Mouse (Mus musculus): Measurements from ENCODE around the gene Eea1. TPM values are rescaled to one million over a fixed set of nuclear protein-coding genes. Genes with fewer than 3 reads are reported as not detected.
"Not testable (repeated sequence)": the region's sequence is repeated elsewhere in the genome, so short reads cannot be mapped to it uniquely, and the experiment has no call there.

Gene Eea1
- total RNA-seq, 2 experiments from 2014 or later = 31.7 to 33.4 TPM

- no peak for DNase-seq (ENCODE audit: extremely low spot score in 1 of 2, low spot score in 1 of 2)
Observed at GRCm38 (mm10) chr10:96035951-96036350, 95.5 kb downstream of the Eea1 start.

- peak in 1 of 2 experiments; percentile 21 for DNase-seq (ENCODE audit: extremely low spot score in 1 of 2, low spot score in 1 of 2)
Observed at GRCm38 (mm10) chr10:96044216-96044615, 103.8 kb downstream of the Eea1 start.

DNA sequence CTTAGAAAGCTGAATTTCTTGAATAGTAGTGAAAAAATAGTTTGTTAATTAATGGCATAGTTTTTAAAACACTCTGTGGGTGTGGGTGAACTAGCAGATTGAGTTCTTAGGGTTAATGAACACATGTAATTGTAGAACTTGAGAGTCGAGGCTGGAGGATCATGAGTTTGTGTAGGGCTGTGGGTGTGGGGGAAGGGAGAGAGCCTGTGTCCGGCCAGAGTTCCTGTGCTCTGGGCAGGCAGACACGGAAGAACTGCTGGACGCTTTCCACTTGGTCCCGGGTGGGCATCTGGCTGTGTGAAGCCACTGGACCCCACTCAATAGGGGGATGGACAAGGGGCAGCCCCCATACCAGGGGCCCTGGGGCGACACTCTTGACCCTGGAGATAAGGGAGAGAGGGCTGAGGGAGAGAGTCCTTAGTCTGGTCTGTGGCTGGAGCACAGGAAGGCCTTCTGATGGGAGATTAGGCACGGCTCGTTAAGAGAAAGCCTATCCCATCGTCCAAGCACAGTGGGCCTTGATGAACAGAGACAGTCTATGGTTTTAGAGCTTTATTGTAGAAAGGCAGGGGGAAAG is 107.6 kb downstream of the Eea1 start:
- no peak for DNase-seq (ENCODE audit: extremely low spot score in 1 of 2, low spot score in 1 of 2)

GRCm38 (mm10) chr10:96048550-96048949 is 108.1 kb downstream of the Eea1 start:
- DNase-seq (ENCODE audit: extremely low spot score in 1 of 2, low spot score in 1 of 2) = no peak

DNA sequence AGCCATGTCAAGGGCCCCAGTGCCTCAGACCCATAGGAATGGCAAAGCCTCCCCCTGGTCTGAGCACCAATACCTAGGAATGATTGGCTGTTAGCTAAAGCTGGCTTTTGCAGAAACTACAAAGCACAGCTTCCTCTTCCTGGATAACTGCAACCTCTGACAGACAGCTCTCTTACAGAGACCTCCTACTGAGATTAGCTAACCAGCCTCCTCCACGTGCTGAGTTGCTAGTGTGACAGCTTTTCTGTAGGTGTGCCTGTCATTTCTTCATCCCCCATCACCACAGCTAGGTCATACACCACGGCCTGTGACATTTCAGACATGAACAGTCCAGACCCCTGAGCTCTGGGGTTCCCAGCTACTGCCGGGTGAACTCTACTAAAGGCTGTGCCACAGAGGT is 126.9 kb downstream of the Eea1 start:
- no peak for DNase-seq (ENCODE audit: extremely low spot score in 1 of 2, low spot score in 1 of 2)

DNA sequence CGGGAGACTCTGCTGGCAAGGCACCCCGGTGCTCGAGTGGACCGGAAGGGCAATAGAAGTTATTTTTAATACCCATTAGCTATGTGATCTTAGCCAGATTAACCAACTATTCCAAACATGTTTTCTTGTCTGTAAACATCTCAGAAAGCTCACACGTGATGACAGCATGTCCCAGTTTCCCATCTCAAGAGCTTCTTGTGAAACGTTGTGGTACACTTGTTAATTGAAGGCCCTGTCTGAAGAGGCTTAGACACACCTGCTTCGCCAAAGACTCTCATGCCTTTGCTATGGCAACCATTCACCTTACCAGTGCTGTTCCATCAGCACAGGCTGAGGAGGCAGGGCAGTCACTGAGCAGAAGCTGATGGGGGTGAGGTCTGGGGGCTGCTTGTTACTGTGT is 133.9 kb downstream of the Eea1 start:
- DNase-seq (ENCODE audit: extremely low spot score in 1 of 2, low spot score in 1 of 2) = no peak

DNA sequence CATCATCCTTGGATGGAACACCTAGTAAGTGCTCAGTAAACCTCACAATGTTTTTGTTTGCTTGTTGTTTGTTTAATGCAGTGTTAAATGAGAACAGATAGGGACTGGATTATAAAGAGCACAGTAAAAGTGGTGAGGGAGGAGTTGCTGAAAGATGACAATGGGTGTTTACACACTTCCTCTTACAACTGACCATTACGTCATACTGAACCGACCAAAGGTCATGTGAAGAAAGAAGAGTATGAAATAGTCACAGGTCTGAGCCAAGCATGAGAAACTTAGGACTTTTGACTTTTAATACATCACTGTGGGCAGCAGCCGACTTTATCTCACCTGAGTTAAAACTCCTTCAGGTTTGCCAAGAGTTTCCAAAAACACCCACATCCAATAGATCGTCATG is 135.0 kb downstream of the Eea1 start:
- DNase-seq (ENCODE audit: extremely low spot score in 1 of 2, low spot score in 1 of 2) = no peak

DNA sequence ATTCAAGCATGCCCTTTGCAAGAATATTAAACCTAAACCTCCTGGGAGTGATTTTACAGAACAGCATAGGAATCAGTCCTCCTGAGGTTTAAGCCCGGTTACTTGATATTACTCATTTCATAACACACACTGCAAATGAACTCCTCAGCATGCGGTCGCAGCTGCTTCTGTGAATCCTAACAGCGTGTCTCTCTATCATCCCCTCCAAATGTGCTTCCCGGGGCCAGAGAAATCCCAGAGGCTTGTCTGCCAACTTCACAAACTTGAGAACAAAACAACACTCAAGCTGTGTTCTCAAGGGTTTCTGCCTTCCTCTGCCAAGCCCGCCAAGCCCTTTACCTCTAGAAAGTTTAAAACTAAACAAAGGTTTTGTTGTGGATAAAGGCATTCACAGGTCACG is 135.4 kb downstream of the Eea1 start:
- peak in 1 of 2 experiments; percentile 10 for DNase-seq (ENCODE audit: extremely low spot score in 1 of 2, low spot score in 1 of 2)

DNA sequence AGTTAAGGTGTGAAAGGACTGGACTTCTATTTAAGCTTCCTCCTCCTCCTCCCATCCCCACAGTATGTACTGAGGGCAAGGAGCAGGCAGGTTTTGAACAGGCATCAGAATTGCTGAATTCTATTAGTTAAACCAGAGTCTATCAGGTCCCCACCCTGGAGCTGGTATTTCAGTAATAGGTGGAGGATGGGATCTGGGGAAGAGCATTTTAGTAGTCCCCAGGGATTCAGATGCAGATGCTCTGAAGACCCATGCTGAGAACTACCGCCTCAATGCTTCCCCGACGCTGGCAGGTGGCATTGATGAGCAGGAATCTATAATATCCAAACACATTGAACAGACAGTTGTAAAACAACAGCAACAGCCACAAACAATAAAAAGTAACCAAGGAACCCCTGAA is 136.0 kb downstream of the Eea1 start:
- no peak for DNase-seq (ENCODE audit: extremely low spot score in 1 of 2, low spot score in 1 of 2)

DNA sequence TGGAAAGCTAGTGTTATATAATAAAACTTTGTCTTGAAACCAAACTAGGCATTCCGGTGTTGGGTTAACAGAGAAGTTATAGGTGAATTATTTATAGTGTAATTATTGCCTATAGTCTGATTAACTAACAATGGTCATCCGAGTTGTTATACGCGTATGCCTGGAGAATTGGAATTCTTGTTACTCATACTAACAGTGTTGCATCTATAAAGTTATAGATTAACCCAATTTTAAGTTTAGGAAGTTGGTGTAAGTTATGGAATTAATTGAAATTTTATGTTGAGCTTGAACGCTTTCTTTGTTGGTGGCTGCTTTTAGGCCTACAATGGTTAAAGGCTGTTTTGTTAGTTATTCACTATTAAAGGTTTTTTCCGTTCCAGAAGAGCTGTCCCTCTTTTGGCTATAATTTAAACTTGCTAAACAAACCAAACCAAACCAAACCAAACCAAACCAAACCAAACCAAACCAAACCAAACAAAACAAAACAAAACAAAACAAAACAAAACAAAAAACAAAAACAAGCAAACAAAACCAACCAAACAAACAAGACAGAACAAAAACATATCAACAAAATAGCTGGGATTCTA is 137.1 kb downstream of the Eea1 start:
- DNase-seq (ENCODE audit: extremely low spot score in 1 of 2, low spot score in 1 of 2) = not testable (repeated sequence)

- DNase-seq (ENCODE audit: extremely low spot score in 1 of 2, low spot score in 1 of 2) = no peak
Observed at GRCm38 (mm10) chr10:96079823-96080222, 139.4 kb downstream of the Eea1 start.

DNA sequence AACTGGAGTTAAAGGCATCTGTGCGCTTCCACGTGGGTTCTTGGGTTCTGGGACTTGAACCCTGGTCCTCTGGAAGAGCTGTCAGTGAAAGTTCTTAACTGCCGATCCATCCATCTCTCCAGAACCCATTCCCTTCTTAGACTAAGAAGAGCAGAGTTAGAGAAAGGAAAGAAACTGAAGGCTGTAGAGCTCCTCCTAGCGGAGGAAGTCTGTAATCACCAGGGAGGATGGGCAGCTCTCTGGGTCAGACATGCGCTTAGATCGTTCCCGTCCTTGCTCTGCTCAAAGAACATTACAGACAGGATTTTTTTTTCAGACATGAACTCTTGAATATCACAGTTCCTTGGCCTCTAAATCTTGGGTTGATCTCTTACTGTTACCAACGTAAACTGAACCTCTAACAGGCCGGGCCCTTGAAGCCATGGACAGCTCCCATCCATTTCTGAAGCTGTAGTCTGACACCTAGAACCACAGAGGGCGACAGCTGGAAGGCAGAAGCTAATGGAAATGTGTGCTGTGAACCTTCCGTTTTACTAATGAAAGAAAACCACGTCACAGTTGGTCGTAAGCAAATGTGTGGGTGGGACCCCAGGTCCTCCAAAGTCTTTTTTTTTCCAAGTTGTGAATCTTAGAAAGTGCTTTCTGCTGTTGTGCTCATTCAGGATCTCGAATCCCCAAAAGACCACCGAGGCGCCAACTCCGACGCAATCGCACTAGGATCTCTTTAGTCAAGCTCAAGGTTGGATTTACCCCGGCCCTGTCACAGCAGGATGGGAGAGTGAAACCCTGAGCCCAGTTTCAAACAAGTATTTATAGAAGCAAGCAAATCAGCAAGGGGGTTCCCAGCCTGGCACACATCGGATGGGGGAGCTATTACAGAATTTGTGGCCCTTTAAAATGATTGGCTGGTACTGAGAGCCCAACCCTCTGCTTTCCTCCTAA is 140.3 kb downstream of the Eea1 start:
- no peak for DNase-seq (ENCODE audit: extremely low spot score in 1 of 2, low spot score in 1 of 2)

GRCm38 (mm10) chr10:96082203-96082602 is 141.8 kb downstream of the Eea1 start:
- no peak for DNase-seq (ENCODE audit: extremely low spot score in 1 of 2, low spot score in 1 of 2)

- no peak for DNase-seq (ENCODE audit: extremely low spot score in 1 of 2, low spot score in 1 of 2)
Observed at GRCm38 (mm10) chr10:96089744-96090143, 149.3 kb downstream of the Eea1 start.

DNA sequence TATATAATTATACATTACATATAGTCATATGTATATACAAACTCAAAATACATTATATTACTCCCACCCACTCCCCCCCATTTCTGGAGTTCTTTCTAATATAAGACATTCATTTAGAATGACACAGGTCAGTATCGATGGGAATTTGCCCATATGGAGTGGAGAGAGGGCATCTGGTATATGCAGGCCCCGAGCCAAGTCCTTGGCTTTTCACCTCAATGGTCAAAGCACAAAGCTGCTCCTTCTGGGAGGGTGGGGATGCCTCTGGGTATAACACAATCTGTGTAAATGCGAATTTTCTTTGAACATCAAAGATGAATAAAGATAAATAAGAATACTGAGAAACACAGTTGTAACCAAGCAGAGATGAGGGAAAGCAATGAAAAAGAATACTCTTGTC is 149.9 kb downstream of the Eea1 start:
- DNase-seq (ENCODE audit: extremely low spot score in 1 of 2, low spot score in 1 of 2) = no peak

DNA sequence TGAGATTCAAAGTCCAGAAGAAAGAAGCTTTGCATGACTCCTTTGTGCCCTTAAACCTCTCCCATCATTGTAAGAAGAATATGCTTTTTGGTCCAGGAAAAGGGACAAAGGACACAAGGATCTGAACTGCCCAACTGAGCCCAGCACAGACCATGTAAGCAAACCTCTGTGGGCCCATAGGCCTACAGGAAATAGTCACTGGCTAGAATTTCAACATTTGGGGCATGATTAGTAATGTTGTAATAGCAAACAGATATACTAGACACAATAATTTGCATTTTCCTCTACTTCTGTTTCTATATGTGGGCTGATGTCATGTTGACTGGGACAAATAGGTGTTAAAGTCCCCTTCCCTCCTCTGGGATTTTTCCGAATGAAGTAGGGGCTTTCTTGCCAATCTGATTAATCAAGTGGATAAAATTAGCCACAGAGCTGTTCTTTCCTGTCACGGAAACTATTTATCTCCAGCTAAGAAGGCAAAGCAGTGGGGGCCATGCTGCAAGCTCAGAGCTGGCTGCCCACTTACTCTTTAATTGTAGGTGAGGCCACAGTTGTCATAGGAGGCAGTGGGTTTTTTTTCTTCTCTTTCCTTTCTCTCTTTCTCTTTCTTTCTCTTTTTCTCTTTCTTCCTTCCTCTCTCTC is 153.6 kb downstream of the Eea1 start:
- DNase-seq (ENCODE audit: extremely low spot score in 1 of 2, low spot score in 1 of 2) = no peak

DNA sequence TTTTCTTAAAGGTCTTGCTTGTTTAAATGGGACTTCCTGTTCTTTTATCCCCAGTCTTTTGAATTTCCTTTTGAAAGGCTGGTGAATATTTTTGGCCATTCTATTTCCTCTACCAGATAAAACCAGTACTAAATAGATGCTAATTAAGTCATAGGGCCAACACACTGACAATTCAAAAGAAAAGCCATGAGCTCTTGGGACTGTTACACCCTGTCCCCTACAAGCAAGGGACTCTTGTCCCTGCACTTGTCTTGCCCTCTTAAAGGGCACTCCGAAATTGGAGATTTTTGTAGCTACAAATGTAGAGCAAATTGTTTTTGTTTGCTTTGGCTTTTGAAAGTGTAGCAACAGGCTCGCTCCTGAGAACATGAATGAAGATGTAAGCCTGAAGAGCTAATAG is 154.1 kb downstream of the Eea1 start:
- no peak for DNase-seq (ENCODE audit: extremely low spot score in 1 of 2, low spot score in 1 of 2)

Measured in layer of hippocampus, postnatal 25 days (tissue).